11 mouse cellular contexts compared by ENCODE assay signal in the genomic region with DNA sequence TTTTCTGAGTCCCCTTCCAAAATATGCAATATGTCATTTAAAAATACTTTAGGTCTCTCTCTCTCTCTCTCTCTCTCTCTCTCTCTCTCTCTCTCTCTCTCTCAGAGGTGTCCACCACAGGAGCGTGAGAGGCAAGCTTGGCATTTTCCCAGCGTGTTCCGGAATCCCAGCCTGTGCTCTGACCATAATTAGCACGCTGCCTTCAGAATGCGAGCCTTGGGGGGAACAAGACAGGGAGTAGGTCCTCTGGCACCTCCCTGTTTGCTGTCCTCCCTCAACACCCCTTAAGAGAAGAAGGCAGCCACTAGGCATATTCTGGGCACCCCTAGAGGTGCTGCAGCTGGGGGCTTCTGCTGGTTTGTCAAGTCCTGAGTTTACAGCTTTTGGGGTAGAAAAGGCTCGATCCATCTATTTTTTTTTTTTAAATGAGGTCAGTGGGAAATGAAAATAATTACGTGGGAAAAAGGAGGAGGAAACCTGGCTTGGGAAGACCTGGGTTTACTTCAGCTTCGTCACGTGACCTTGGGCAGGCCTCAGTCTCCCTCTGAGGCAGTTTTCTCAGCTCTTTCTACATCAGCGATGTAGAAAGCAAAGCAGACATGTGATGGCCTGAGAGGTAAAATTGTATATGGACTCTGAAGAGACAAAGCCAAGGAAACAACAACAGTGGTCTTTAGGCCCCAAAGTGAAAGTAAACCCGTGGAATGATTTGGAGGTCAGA.
DNase-seq lines count a peak whose midpoint lies in the region; ATAC-seq and TF ChIP-seq lines count a peak whose summit lies in the region.
"Had no signal": no experiment of that assay in that cellular context is flagged by ENCODE, and none has a peak within 500 bp of the region (broad histone marks: within the 10 kb centered on the region; RNA-seq: fewer than 3 reads in every experiment).

No protein-coding gene starts in this region.

- H3K27me3 ChIP-seq in heart, embryonic 11.5 days (ENCODE audit: control insufficient read depth, insufficient read depth, low read length), result no peaks in the 10 kb centered on the region
- H3K27me3 ChIP-seq in heart, adult 2 months (ENCODE audit: control insufficient read depth, insufficient read depth, low read length), result no peaks in the 10 kb centered on the region
- no peaks in the 10 kb centered on the region for H3K27me3 ChIP-seq in midbrain, embryonic 13.5 days
- H3K27me3 ChIP-seq in midbrain, embryonic 11.5 days (ENCODE audit: control insufficient read depth, insufficient read depth, low read length), result no peaks in the 10 kb centered on the region
- no peaks in the 10 kb centered on the region for H3K27me3 ChIP-seq in heart, embryonic 15.5 days
- no peaks in the 10 kb centered on the region for H3K27me3 ChIP-seq in neural tube, embryonic 14.5 days (ENCODE audit: control insufficient read depth, insufficient read depth, low read length)
- H3K27me3 ChIP-seq: liver, embryonic 15.5 days had no signal

- H3K36me3 ChIP-seq in heart, embryonic 11.5 days (ENCODE audit: control insufficient read depth, insufficient read depth, low read length), result no peaks in the 10 kb centered on the region
- H3K36me3 ChIP-seq in heart, adult 2 months (ENCODE audit: control insufficient read depth, insufficient read depth, low read length), result no peaks in the 10 kb centered on the region
- H3K36me3 ChIP-seq in midbrain, embryonic 13.5 days, result no peaks in the 10 kb centered on the region
- H3K36me3 ChIP-seq in midbrain, embryonic 11.5 days (ENCODE audit: control insufficient read depth, insufficient read depth, low read length), result no peaks in the 10 kb centered on the region
- no peaks in the 10 kb centered on the region for H3K36me3 ChIP-seq in heart, embryonic 15.5 days
- no peaks in the 10 kb centered on the region for H3K36me3 ChIP-seq in neural tube, embryonic 14.5 days (ENCODE audit: control insufficient read depth, insufficient read depth, low read length)
- H3K36me3 ChIP-seq: liver, embryonic 15.5 days had no signal

- TF ChIP-seq POLR2A in heart, adult 2 months (IDR thresholded peaks at IDR 0.05; ENCODE audit: insufficient read depth, low read depth, low read length), result no peak

- peak overlapping the region; percentile 14; the same call in 1 of the 2 replicates for H3K4me3 ChIP-seq in heart, embryonic 11.5 days (ENCODE audit: low read depth, low read length)
- no peak overlapping the region for H3K4me3 ChIP-seq in heart, adult 2 months
- no peak overlapping the region for H3K4me3 ChIP-seq in midbrain, embryonic 13.5 days (replicated peaks)
- H3K4me3 ChIP-seq in midbrain, embryonic 11.5 days (ENCODE audit: low read depth, low read length), result no peak overlapping the region
- peak overlapping the region; percentile 22; the same call in 1 of the 2 replicates for H3K4me3 ChIP-seq in heart, embryonic 15.5 days
- no peak overlapping the region for H3K4me3 ChIP-seq in neural tube, embryonic 14.5 days (ENCODE audit: low read depth, low read length)
- H3K4me3 ChIP-seq: erythroblast, embryonic 14.5 days; liver, embryonic 15.5 days had no signal

- ATAC-seq in heart, embryonic 11.5 days (replicated peaks; ENCODE audit: insufficient number of reproducible peaks, low FRiP score, low TSS enrichment), result no peak
- ATAC-seq in midbrain, embryonic 13.5 days, result peak; percentile 46
- ATAC-seq in midbrain, embryonic 11.5 days (ENCODE audit: low FRiP score), result no peak
- peak; percentile 79 for ATAC-seq in heart, embryonic 15.5 days (replicated peaks; ENCODE audit: insufficient number of reproducible peaks, insufficient read depth, low FRiP score, low read depth)
- ATAC-seq in neural tube, embryonic 14.5 days (ENCODE audit: low read depth), result peak; percentile 12; the same call in 1 of the 2 replicates
- no peak for ATAC-seq in inflammation-experienced regulatory T-cells, adult 6 months
- ATAC-seq: intestine, embryonic 16.5 days had no signal

- no peak for TF ChIP-seq CTCF in heart, adult 2 months (IDR thresholded peaks at IDR 0.05)

- no peak overlapping the region for H3K9ac ChIP-seq in heart, embryonic 11.5 days (ENCODE audit: low read depth, low read length)
- no peak overlapping the region for H3K9ac ChIP-seq in heart, adult 2 months (ENCODE audit: low read depth, low read length)
- H3K9ac ChIP-seq in midbrain, embryonic 13.5 days (replicated peaks), result no peak overlapping the region
- no peak overlapping the region for H3K9ac ChIP-seq in midbrain, embryonic 11.5 days (ENCODE audit: low read length)
- no peak overlapping the region for H3K9ac ChIP-seq in heart, embryonic 15.5 days
- no peak overlapping the region for H3K9ac ChIP-seq in neural tube, embryonic 14.5 days (replicated peaks; ENCODE audit: low read depth, low read length)
- H3K9ac ChIP-seq: liver, embryonic 15.5 days had no signal

- H3K79me2 ChIP-seq in heart, adult 2 months (replicated peaks; ENCODE audit: control insufficient read depth, insufficient read depth, low read length), result no peaks in the 10 kb centered on the region

- TF ChIP-seq EP300 in heart, adult 2 months (IDR thresholded peaks at IDR 0.05; ENCODE audit: insufficient read depth, low read depth, low read length), result no peak

- peaks cover 5% of the 10 kb centered on the region; the same call in 1 of the 2 replicates for H3K4me1 ChIP-seq in heart, embryonic 11.5 days (ENCODE audit: control insufficient read depth, insufficient read depth, low read length)
- peaks cover 2% of the 10 kb centered on the region for H3K4me1 ChIP-seq in heart, adult 2 months (ENCODE audit: control insufficient read depth, insufficient read depth, low read length)
- H3K4me1 ChIP-seq in midbrain, embryonic 13.5 days (replicated peaks), result peaks cover 27% of the 10 kb centered on the region
- peaks cover 8% of the 10 kb centered on the region; the same call in 1 of the 2 replicates for H3K4me1 ChIP-seq in midbrain, embryonic 11.5 days (ENCODE audit: control insufficient read depth, insufficient read depth, low read length)
- H3K4me1 ChIP-seq in heart, embryonic 15.5 days (replicated peaks), result peaks cover 16% of the 10 kb centered on the region
- H3K4me1 ChIP-seq in neural tube, embryonic 14.5 days (ENCODE audit: control insufficient read depth, insufficient read depth, low read length), result peaks cover 3% of the 10 kb centered on the region; the same call in 1 of the 2 replicates
- H3K4me1 ChIP-seq: liver, embryonic 15.5 days had no signal

- peak overlapping the region; percentile 52 for H3K4me2 ChIP-seq in heart, embryonic 11.5 days
- peak overlapping the region; percentile 19 for H3K4me2 ChIP-seq in midbrain, embryonic 13.5 days (replicated peaks)
- H3K4me2 ChIP-seq in midbrain, embryonic 11.5 days, result no peak overlapping the region
- peak overlapping the region; percentile 56 for H3K4me2 ChIP-seq in heart, embryonic 15.5 days
- no peak overlapping the region for H3K4me2 ChIP-seq in neural tube, embryonic 14.5 days (ENCODE audit: low read depth, low read length)
- H3K4me2 ChIP-seq: liver, embryonic 15.5 days had no signal

- DNase-seq in heart, adult 2 months, result no peak
- DNase-seq in midbrain, embryonic 11.5 days (ENCODE audit: low spot score, missing footprints), result no peak
- DNase-seq in ovary, postnatal 14 days (ENCODE audit: low spot score), result no peak

- no peak overlapping the region for H3K27ac ChIP-seq in heart, embryonic 11.5 days (ENCODE audit: low read depth, low read length)
- H3K27ac ChIP-seq in heart, adult 2 months, result no peak overlapping the region
- H3K27ac ChIP-seq in midbrain, embryonic 13.5 days, result peak overlapping the region; percentile 63; the same call in 1 of the 2 replicates
- no peak overlapping the region for H3K27ac ChIP-seq in midbrain, embryonic 11.5 days (ENCODE audit: low read depth, low read length)
- H3K27ac ChIP-seq in heart, embryonic 15.5 days, result peak overlapping the region; percentile 47; the same call in 1 of the 2 replicates
- H3K27ac ChIP-seq in neural tube, embryonic 14.5 days (ENCODE audit: low read depth, low read length), result no peak overlapping the region
- H3K27ac ChIP-seq: liver, embryonic 15.5 days had no signal

- no peaks in the 10 kb centered on the region for H3K9me3 ChIP-seq in heart, embryonic 11.5 days (replicated peaks; ENCODE audit: control insufficient read depth, low read length)
- no peaks in the 10 kb centered on the region for H3K9me3 ChIP-seq in midbrain, embryonic 13.5 days
- H3K9me3 ChIP-seq in midbrain, embryonic 11.5 days (ENCODE audit: control insufficient read depth, low read length), result no peaks in the 10 kb centered on the region
- H3K9me3 ChIP-seq in heart, embryonic 15.5 days (replicated peaks), result no peaks in the 10 kb centered on the region
- H3K9me3 ChIP-seq in neural tube, embryonic 14.5 days (ENCODE audit: control insufficient read depth, low read length), result no peaks in the 10 kb centered on the region
- H3K9me3 ChIP-seq: liver, embryonic 15.5 days had no signal

- intact Hi-C loops in heart, adult 2 months (cut with DNase I), result no loop called here

- WGBS in heart, embryonic 11.5 days (ENCODE audit: insufficient replicate concordance), result 51% methylated on average over 11 of the region's 11 CpGs
- 61% methylated on average over 11 of the region's 11 CpGs for WGBS in heart, adult 2 months
- WGBS in midbrain, embryonic 13.5 days, result 61% methylated on average over 11 of the region's 11 CpGs
- 72% methylated on average over 11 of the region's 11 CpGs for WGBS in midbrain, embryonic 11.5 days
- WGBS in heart, embryonic 15.5 days, result 51% methylated on average over 11 of the region's 11 CpGs
- 67% methylated on average over 11 of the region's 11 CpGs for WGBS in neural tube, embryonic 14.5 days

Comparison
In these comparisons a context has a peak if more than half of its experiments do, and no peak if none do; other contexts are left out.
1. ATAC-seq: peak in midbrain, embryonic 13.5 days (single experiment), heart, embryonic 15.5 days (single experiment) and neural tube, embryonic 14.5 days (single experiment); none in heart, embryonic 11.5 days (single experiment), midbrain, embryonic 11.5 days (single experiment) and inflammation-experienced regulatory T-cells, adult 6 months (single experiment).
2. H3K27ac ChIP-seq: peak in midbrain, embryonic 13.5 days (single experiment) and heart, embryonic 15.5 days (single experiment); none in heart, embryonic 11.5 days (single experiment), heart, adult 2 months (single experiment), midbrain, embryonic 11.5 days (single experiment) and neural tube, embryonic 14.5 days (single experiment).
3. H3K4me2 ChIP-seq: peak in heart, embryonic 11.5 days (single experiment), midbrain, embryonic 13.5 days (single experiment) and heart, embryonic 15.5 days (single experiment); none in midbrain, embryonic 11.5 days (single experiment) and neural tube, embryonic 14.5 days (single experiment).
4. H3K4me3 ChIP-seq: peak in heart, embryonic 11.5 days (single experiment) and heart, embryonic 15.5 days (single experiment); none in heart, adult 2 months (single experiment), midbrain, embryonic 13.5 days (single experiment), midbrain, embryonic 11.5 days (single experiment) and neural tube, embryonic 14.5 days (single experiment).